Mouse (Mus musculus): Measurements from ENCODE around the gene Hoxd3. TPM values are rescaled to one million over a fixed set of nuclear protein-coding genes. Genes with fewer than 3 reads are reported as not detected.

The Hoxd3 gene
- polyA plus RNA-seq, 1 experiment from 2014 or later = 3.2 TPM

GRCm38 (mm10) chr2:74703317-74703716 lies 8.4 kb upstream of the Hoxd3 start:
- Histone ChIP-seq H3K9ac (ENCODE audit: low read depth, low read length) (no peak overlapping the region), H3K27ac (ENCODE audit: low read depth, low read length) (no peak overlapping the region), H3K4me3 (ENCODE audit: low read depth, low read length) (no peak overlapping the region), H3K36me3 (ENCODE audit: control insufficient read depth, insufficient read depth) (no peaks in the 10 kb centered on the region), H3K27me3 (replicated peaks; ENCODE audit: control insufficient read depth, insufficient read depth, low read length) (peaks cover 94% of the 10 kb centered on the region), H3K4me2 (replicated peaks; ENCODE audit: low read depth) (no peak overlapping the region), H3K4me1 (replicated peaks; ENCODE audit: control insufficient read depth, insufficient read depth, low read length) (0 out of 2 replicates have a peak, but pooled peaks cover 2% of the 10 kb centered on the region), H3K9me3 (ENCODE audit: control insufficient read depth) (no peaks in the 10 kb centered on the region)
- 32% methylated on average over 10 of the region's 10 CpGs for WGBS
- no peak for TF ChIP-seq CTCF (IDR thresholded peaks at IDR 0.05; ENCODE audit: low read depth)
- ATAC-seq = no peak

- Histone ChIP-seq H3K4me2 (replicated peaks; ENCODE audit: low read depth) (peak overlapping the region; percentile 78; the same call in 1 of the 2 replicates), H3K9me3 (ENCODE audit: control insufficient read depth) (no peaks in the 10 kb centered on the region), H3K4me3 (ENCODE audit: low read depth, low read length) (peak overlapping the region; percentile 55; the same call in 1 of the 2 replicates), H3K4me1 (replicated peaks; ENCODE audit: control insufficient read depth, insufficient read depth, low read length) (no peaks in the 10 kb centered on the region), H3K9ac (ENCODE audit: low read depth, low read length) (no peak overlapping the region), H3K36me3 (ENCODE audit: control insufficient read depth, insufficient read depth) (no peaks in the 10 kb centered on the region), H3K27ac (ENCODE audit: low read depth, low read length) (no peak overlapping the region), H3K27me3 (replicated peaks; ENCODE audit: control insufficient read depth, insufficient read depth, low read length) (peaks cover 95% of the 10 kb centered on the region)
- 15% methylated on average over 26 of the region's 26 CpGs for WGBS
- no peak for ATAC-seq
- TF ChIP-seq CTCF (IDR thresholded peaks at IDR 0.05; ENCODE audit: low read depth) = no peak
Measured at GRCm38 (mm10) chr2:74703720-74704392, 7.9 kb upstream of the Hoxd3 start.

- Histone ChIP-seq H3K36me3 (ENCODE audit: control insufficient read depth, insufficient read depth) (no peaks in the 10 kb centered on the region), H3K9me3 (ENCODE audit: control insufficient read depth) (no peaks in the 10 kb centered on the region), H3K27ac (ENCODE audit: low read depth, low read length) (peak within 1 kb of the TSS; percentile 60), H3K4me1 (replicated peaks; ENCODE audit: control insufficient read depth, insufficient read depth, low read length) (no peaks in the 10 kb centered on the region), H3K4me3 (ENCODE audit: low read depth, low read length) (peak within 1 kb of the TSS; percentile 55), H3K4me2 (replicated peaks; ENCODE audit: low read depth) (peak within 1 kb of the TSS; percentile 78), H3K27me3 (replicated peaks; ENCODE audit: control insufficient read depth, insufficient read depth, low read length) (peaks cover 95% of the 10 kb centered on the region), H3K9ac (ENCODE audit: low read depth, low read length) (peak within 1 kb of the TSS; percentile 50)
- 0 out of 2 replicates have a peak, but pooled peaks have one; percentile 19 for ATAC-seq
- under 1% methylated on average over 50 of the region's 52 CpGs for WGBS
- TF ChIP-seq CTCF (IDR thresholded peaks at IDR 0.05; ENCODE audit: low read depth) = no peak
Measured at GRCm38 (mm10) chr2:74704393-74704998, 7.2 kb upstream of the Hoxd3 start, which contains the start of gene Hoxd8. TSS of gene Hoxd8 (plus strand) at chr2:74704615.

- peak; percentile 42; the same call in 1 of the 2 replicates for ATAC-seq
- H3K4me3 ChIP-seq (ENCODE audit: low read depth, low read length) = peak overlapping the region; percentile 55
- WGBS = 1% methylated on average over 27 of the region's 66 CpGs
- H3K27me3 ChIP-seq (replicated peaks; ENCODE audit: control insufficient read depth, insufficient read depth, low read length) = peaks cover 95% of the 10 kb centered on the region
- TF ChIP-seq CTCF (IDR thresholded peaks at IDR 0.05; ENCODE audit: low read depth) = no peak
- no peaks in the 10 kb centered on the region for H3K4me1 ChIP-seq (replicated peaks; ENCODE audit: control insufficient read depth, insufficient read depth, low read length)
- peak overlapping the region; percentile 60 for H3K27ac ChIP-seq (ENCODE audit: low read depth, low read length)
- H3K36me3 ChIP-seq (ENCODE audit: control insufficient read depth, insufficient read depth) = no peaks in the 10 kb centered on the region
- H3K9me3 ChIP-seq (ENCODE audit: control insufficient read depth) = no peaks in the 10 kb centered on the region
- H3K9ac ChIP-seq (ENCODE audit: low read depth, low read length) = peak overlapping the region; percentile 50
- peak overlapping the region; percentile 78 for H3K4me2 ChIP-seq (replicated peaks; ENCODE audit: low read depth)
Measured at GRCm38 (mm10) chr2:74704999-74705466, 6.7 kb upstream of the Hoxd3 start.

GRCm38 (mm10) chr2:74705467-74706089 lies 6.1 kb upstream of the Hoxd3 start:
- peak overlapping the region; percentile 78 for H3K4me2 ChIP-seq (replicated peaks; ENCODE audit: low read depth)
- WGBS = under 1% methylated on average over 61 of the region's 85 CpGs
- peak overlapping the region; percentile 60 for H3K27ac ChIP-seq (ENCODE audit: low read depth, low read length)
- H3K27me3 ChIP-seq (replicated peaks; ENCODE audit: control insufficient read depth, insufficient read depth, low read length) = peaks cover 95% of the 10 kb centered on the region
- no peaks in the 10 kb centered on the region for H3K36me3 ChIP-seq (ENCODE audit: control insufficient read depth, insufficient read depth)
- TF ChIP-seq CTCF (IDR thresholded peaks at IDR 0.05; ENCODE audit: low read depth) = no peak
- peak overlapping the region; percentile 50 for H3K9ac ChIP-seq (ENCODE audit: low read depth, low read length)
- H3K4me3 ChIP-seq (ENCODE audit: low read depth, low read length) = peak overlapping the region; percentile 55
- peak; percentile 34; the same call in 1 of the 2 replicates for ATAC-seq
- no peaks in the 10 kb centered on the region for H3K9me3 ChIP-seq (ENCODE audit: control insufficient read depth)
- H3K4me1 ChIP-seq (replicated peaks; ENCODE audit: control insufficient read depth, insufficient read depth, low read length) = no peaks in the 10 kb centered on the region

GRCm38 (mm10) chr2:74706393-74706960 lies 5.2 kb upstream of the Hoxd3 start:
- Histone ChIP-seq H3K4me2 (replicated peaks; ENCODE audit: low read depth) (peak overlapping the region; percentile 78; the same call in 1 of the 2 replicates), H3K36me3 (ENCODE audit: control insufficient read depth, insufficient read depth) (no peaks in the 10 kb centered on the region), H3K9ac (ENCODE audit: low read depth, low read length) (no peak overlapping the region), H3K4me3 (ENCODE audit: low read depth, low read length) (peak overlapping the region; percentile 55), H3K4me1 (replicated peaks; ENCODE audit: control insufficient read depth, insufficient read depth, low read length) (no peaks in the 10 kb centered on the region), H3K27ac (ENCODE audit: low read depth, low read length) (no peak overlapping the region), H3K27me3 (replicated peaks; ENCODE audit: control insufficient read depth, insufficient read depth, low read length) (peaks cover 92% of the 10 kb centered on the region), H3K9me3 (ENCODE audit: control insufficient read depth) (no peaks in the 10 kb centered on the region)
- 10% methylated on average over 13 of the region's 13 CpGs for WGBS
- no peak for ATAC-seq
- TF ChIP-seq CTCF (IDR thresholded peaks at IDR 0.05; ENCODE audit: low read depth) = no peak
